Mouse (Mus musculus) lung, embryonic 15.5 days (tissue): ENCODE measurements around the gene Arl1. TPM values are rescaled to one million over a fixed set of nuclear protein-coding genes. Genes with fewer than 3 reads are reported as not detected.
"Not testable (repeated sequence)": the region's sequence is repeated elsewhere in the genome, so short reads cannot be mapped to it uniquely, and the experiment has no call there.

Experiments
- ATAC-seq: fragments of 200-750 bp; cut with Nextera tagmentation; 2 replicates; pipeline ENCODE4 v1.8.0; 2017; ENCODE audit warnings: moderate number of reproducible peaks, borderline replicate concordance; ENCODE audit not compliant: low FRiP score, low TSS enrichment; ENCODE audit errors: extremely low read depth
- H3K27ac ChIP-seq: fragments of 300-500 bp; sonication (generic); 2 replicates; pipeline ENCODE4 v1.5.1; 2015; ENCODE audit warnings: moderate library complexity, mild to moderate bottlenecking, inconsistent platforms
- H3K27me3 ChIP-seq: fragments of 300-500 bp; sonication (generic); 2 replicates; pipeline ENCODE4 v1.6.1; 2015; ENCODE audit warnings: inconsistent platforms
- H3K36me3 ChIP-seq: fragments of 300-500 bp; sonication (generic); 2 replicates; pipeline ENCODE4 v1.6.1; 2015; ENCODE audit warnings: inconsistent platforms
- H3K4me1 ChIP-seq: fragments of 300-500 bp; sonication (generic); 2 replicates; pipeline ENCODE4 v1.6.1; 2015; ENCODE audit warnings: inconsistent platforms
- H3K4me2 ChIP-seq: fragments of 300-500 bp; sonication (generic); 2 replicates; pipeline ENCODE4 v1.6.1; 2015; ENCODE audit warnings: inconsistent platforms, mild to moderate bottlenecking, moderate library complexity
- H3K4me3 ChIP-seq: fragments of 300-500 bp; sonication (generic); 2 replicates; pipeline ENCODE4 v1.5.1; 2015; ENCODE audit warnings: mild to moderate bottlenecking, inconsistent platforms
- H3K9ac ChIP-seq: fragments of 300-500 bp; sonication (generic); 2 replicates; pipeline ENCODE4 v1.6.1; 2015; ENCODE audit warnings: inconsistent platforms
- H3K9me3 ChIP-seq: fragments of 300-500 bp; sonication (generic); 2 replicates; pipeline ENCODE4 v1.6.1; 2016; ENCODE audit warnings: inconsistent platforms
- WGBS: fragments of 180-500 bp; shearing (Covaris S2); methylation state at CpG from one replicate; pipeline ENCODE4 v1.1.7; 2015; 5-methylcytosine and 5-hydroxymethylcytosine counted together
- polyA plus RNA-seq: library from polyadenylated mRNA; unstranded; fragments of >200 nt; fragmentation: Nextera tagmentation; extraction: Ambion mirVana; gene quantifications from 2 replicates; pipeline ENCODE4 v1.2.1, GENCODE M21; 2015

Arl1 gene
- polyA plus RNA-seq, 1 experiment from 2014 or later = 207 TPM

DNA sequence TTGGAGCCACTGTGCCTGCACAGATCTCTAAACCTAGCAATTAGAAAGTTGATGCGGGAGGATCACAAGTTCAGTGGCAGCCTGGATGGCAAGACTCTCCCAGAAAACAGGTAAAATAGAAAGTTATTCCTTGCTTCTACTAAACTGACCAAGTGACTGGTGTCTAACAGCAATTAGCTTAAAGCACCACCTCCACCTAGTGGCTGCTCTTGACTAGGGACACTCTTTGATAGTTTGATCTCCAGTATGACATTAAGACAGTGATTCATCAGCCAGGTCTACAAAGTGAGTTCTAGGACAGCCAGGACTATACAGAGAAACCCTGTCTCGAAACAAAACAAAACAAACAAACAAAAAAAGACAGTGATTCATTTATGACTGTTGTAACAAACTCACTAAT is 5.3 kb upstream of the Arl1 start:
- 44% methylated on average over 2 of the region's 2 CpGs for WGBS
- no peak for ATAC-seq

DNA sequence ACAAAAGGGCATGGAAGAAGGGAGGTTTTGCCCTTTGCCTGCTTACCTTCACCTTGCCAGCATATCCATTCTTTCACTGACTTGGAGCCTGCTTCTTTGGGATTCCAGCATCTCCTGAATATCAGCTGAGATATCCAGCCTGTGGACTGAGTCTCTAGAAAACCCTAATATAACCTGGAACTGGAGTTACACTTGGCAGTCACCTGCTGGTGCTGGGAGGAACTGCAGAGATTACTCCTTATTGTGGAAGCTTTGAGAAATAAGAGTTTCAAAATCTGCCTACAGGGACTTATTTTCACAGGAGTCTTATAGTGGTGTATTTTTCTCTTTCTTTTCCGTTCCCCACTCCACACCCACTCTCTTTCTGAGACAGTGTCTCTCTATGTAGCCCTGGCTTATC is 3.5 kb upstream of the Arl1 start:
- no peak overlapping the region for H3K9ac ChIP-seq
- ATAC-seq = no peak
- WGBS = 44% methylated on average over 1 of the region's 1 CpGs
- no peak overlapping the region for H3K27ac ChIP-seq
- no peaks in the 10 kb centered on the region for H3K9me3 ChIP-seq
- H3K4me1 ChIP-seq = peaks cover 5% of the 10 kb centered on the region
- no peaks in the 10 kb centered on the region for H3K36me3 ChIP-seq
- no peak overlapping the region for H3K4me2 ChIP-seq
- no peak overlapping the region for H3K4me3 ChIP-seq
- no peaks in the 10 kb centered on the region for H3K27me3 ChIP-seq

More for the DNA sequence above, 5.3 kb upstream of the Arl1 start:
- H3K36me3 ChIP-seq = no peaks in the 10 kb centered on the region
- no peaks in the 10 kb centered on the region for H3K9me3 ChIP-seq
- peaks cover 3% of the 10 kb centered on the region for H3K4me1 ChIP-seq
- H3K4me2 ChIP-seq = no peak overlapping the region
- H3K9ac ChIP-seq = no peak overlapping the region
- no peaks in the 10 kb centered on the region for H3K27me3 ChIP-seq
- no peak overlapping the region for H3K4me3 ChIP-seq
- no peak overlapping the region for H3K27ac ChIP-seq

DNA sequence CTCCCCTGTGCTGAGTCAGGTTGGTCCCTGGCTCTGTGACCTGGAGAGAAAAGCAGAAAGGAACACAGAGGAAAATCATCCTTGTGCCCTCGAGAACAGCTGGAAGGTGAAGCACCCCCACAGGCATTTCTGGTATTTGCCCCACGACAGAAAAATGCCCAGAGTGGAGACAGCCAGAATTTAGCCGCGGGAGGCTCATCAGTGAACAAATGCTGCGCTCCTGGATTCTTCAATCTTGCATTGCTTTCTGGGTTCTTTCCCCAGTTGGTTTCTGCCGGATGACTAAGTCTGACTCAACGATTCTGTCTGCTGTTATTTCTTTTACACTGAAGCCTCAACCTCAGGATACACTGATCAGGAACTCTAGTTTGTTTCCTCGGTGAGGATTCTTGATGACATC is 2.5 kb upstream of the Arl1 start:
- Histone ChIP-seq H3K27ac (no peak overlapping the region), H3K36me3 (no peaks in the 10 kb centered on the region), H3K9ac (no peak overlapping the region), H3K4me1 (peaks cover 13% of the 10 kb centered on the region), H3K9me3 (no peaks in the 10 kb centered on the region), H3K27me3 (no peaks in the 10 kb centered on the region), H3K4me3 (no peak overlapping the region), H3K4me2 (no peak overlapping the region)
- ATAC-seq = no peak
- 69% methylated on average over 8 of the region's 8 CpGs for WGBS

GRCm38 (mm10) chr10:88731496-88732308 is 1.0 kb downstream of the Arl1 start:
- ATAC-seq = peak; percentile 36
- Histone ChIP-seq H3K27me3 (no peaks in the 10 kb centered on the region), H3K9me3 (no peaks in the 10 kb centered on the region), H3K4me1 (peaks cover 15% of the 10 kb centered on the region), H3K27ac (peak overlapping the region; percentile 80), H3K36me3 (peaks cover 9% of the 10 kb centered on the region), H3K4me3 (peak overlapping the region; percentile 99), H3K4me2 (peak overlapping the region; percentile 78), H3K9ac (peak overlapping the region; percentile 98)
- under 1% methylated on average over 61 of the region's 61 CpGs for WGBS

GRCm38 (mm10) chr10:88732309-88732622 is 1.6 kb downstream of the Arl1 start:
- Histone ChIP-seq H3K4me2 (peak overlapping the region; percentile 78), H3K27ac (no peak overlapping the region), H3K4me1 (peaks cover 15% of the 10 kb centered on the region), H3K36me3 (peaks cover 15% of the 10 kb centered on the region), H3K9me3 (no peaks in the 10 kb centered on the region), H3K9ac (peak overlapping the region; percentile 98), H3K4me3 (peak overlapping the region; percentile 99), H3K27me3 (no peaks in the 10 kb centered on the region)
- 8% methylated on average over 6 of the region's 6 CpGs for WGBS
- no peak for ATAC-seq

GRCm38 (mm10) chr10:88739074-88739473 is 8.4 kb downstream of the Arl1 start:
- H3K9ac ChIP-seq, H3K27ac ChIP-seq, H3K27me3 ChIP-seq, H3K9me3 ChIP-seq, H3K4me2 ChIP-seq, ATAC-seq, H3K4me3 ChIP-seq, H3K4me1 ChIP-seq: not testable (repeated sequence)
- peaks cover 56% of the 10 kb centered on the region for H3K36me3 ChIP-seq
- 95% methylated on average over 8 of the region's 8 CpGs for WGBS

GRCm38 (mm10) chr10:88739818-88740217 is 9.2 kb downstream of the Arl1 start:
- Histone ChIP-seq H3K9me3 (no peaks in the 10 kb centered on the region), H3K4me1 (no peaks in the 10 kb centered on the region), H3K4me2 (no peak overlapping the region), H3K27me3 (no peaks in the 10 kb centered on the region), H3K9ac (no peak overlapping the region), H3K4me3 (no peak overlapping the region), H3K36me3 (peaks cover 63% of the 10 kb centered on the region), H3K27ac (no peak overlapping the region)
- WGBS = 88% methylated on average over 1 of the region's 1 CpGs
- ATAC-seq = no peak

- H3K9me3 ChIP-seq = no peaks in the 10 kb centered on the region
- no peak overlapping the region for H3K4me3 ChIP-seq
- H3K36me3 ChIP-seq = peaks cover 67% of the 10 kb centered on the region
- H3K27ac ChIP-seq = no peak overlapping the region
- ATAC-seq = no peak
- no peak overlapping the region for H3K9ac ChIP-seq
- WGBS = 73% methylated on average over 5 of the region's 5 CpGs
- no peaks in the 10 kb centered on the region for H3K27me3 ChIP-seq
- H3K4me1 ChIP-seq = no peaks in the 10 kb centered on the region
- no peak overlapping the region for H3K4me2 ChIP-seq
Observed at GRCm38 (mm10) chr10:88740781-88741180, 10.1 kb downstream of the Arl1 start.

GRCm38 (mm10) chr10:88741426-88741825 is 10.8 kb downstream of the Arl1 start:
- Histone ChIP-seq H3K27ac (no peak overlapping the region), H3K27me3 (no peaks in the 10 kb centered on the region), H3K4me2 (no peak overlapping the region), H3K9ac (no peak overlapping the region), H3K9me3 (no peaks in the 10 kb centered on the region), H3K4me3 (no peak overlapping the region), H3K4me1 (no peaks in the 10 kb centered on the region), H3K36me3 (peaks cover 64% of the 10 kb centered on the region)
- no peak for ATAC-seq
- 92% methylated on average over 2 of the region's 2 CpGs for WGBS

DNA sequence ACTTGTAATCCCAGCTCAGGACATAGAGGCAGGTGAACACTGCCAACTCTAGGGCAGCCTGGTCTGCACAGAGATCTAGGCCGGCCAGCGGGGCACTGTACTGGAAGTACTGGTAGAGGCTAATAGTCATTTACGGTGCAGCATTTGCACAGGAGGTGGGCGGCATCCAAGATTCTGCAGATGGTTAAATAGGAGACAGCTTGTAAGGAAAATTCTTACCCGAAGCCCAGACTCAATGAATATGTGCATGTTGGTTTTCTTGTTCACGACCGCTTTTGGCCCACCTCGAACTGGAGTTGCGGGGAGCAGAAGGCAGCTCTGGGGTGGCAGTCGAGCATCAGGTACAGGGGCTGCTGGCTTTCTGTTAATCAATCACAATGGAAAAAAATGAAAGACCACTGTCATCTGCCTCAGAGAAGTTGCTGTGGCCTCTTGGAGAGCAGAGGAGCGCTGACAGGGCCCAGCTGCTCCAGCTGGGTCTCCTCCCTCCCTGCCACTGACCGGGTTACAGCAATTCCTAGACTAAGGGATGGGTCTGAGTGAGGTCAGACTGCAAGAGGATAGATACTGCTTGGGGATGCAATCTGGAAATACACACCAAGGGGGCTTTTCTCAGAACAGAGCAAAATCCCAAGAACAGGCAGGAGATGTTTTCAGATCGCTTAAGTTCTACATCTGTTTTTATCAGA is 31.0 kb downstream of the Arl1 start:
- WGBS = 89% methylated on average over 13 of the region's 13 CpGs
- no peak overlapping the region for H3K4me3 ChIP-seq
- no peaks in the 10 kb centered on the region for H3K27me3 ChIP-seq
- no peaks in the 10 kb centered on the region for H3K4me1 ChIP-seq
- no peak for ATAC-seq
- H3K36me3 ChIP-seq = peaks cover 66% of the 10 kb centered on the region
- H3K9me3 ChIP-seq = no peaks in the 10 kb centered on the region
- H3K27ac ChIP-seq = no peak overlapping the region
- no peak overlapping the region for H3K9ac ChIP-seq
- H3K4me2 ChIP-seq = no peak overlapping the region

GRCm38 (mm10) chr10:88765431-88766142 is 34.9 kb downstream of the Arl1 start:
- no peak overlapping the region for H3K4me3 ChIP-seq
- no peaks in the 10 kb centered on the region for H3K9me3 ChIP-seq
- H3K36me3 ChIP-seq = peaks cover 66% of the 10 kb centered on the region
- no peaks in the 10 kb centered on the region for H3K27me3 ChIP-seq
- H3K4me1 ChIP-seq = no peaks in the 10 kb centered on the region
- ATAC-seq = no peak
- H3K9ac ChIP-seq = no peak overlapping the region
- no peak overlapping the region for H3K4me2 ChIP-seq
- H3K27ac ChIP-seq = no peak overlapping the region
- 80% methylated on average over 15 of the region's 15 CpGs for WGBS

DNA sequence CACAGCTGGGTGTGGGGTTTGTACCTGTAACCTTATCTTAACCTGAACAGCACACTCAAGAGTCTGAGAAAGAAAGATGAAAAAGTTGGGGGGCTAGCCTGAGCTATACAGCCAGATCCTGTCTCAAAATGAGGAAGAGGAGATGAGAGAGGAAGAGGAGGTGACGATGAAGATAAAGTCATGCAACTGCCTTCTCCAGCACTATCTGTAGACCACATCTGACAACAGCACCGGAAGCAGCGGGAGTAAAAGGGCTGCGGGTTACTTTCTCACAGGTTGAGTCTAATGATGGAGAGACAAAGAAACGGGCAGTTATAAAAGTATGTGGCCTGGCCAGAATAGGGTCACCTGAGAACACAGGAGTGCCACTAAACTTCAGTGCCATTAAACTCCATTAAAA is 38.3 kb downstream of the Arl1 start:
- Histone ChIP-seq H3K4me2 (no peak overlapping the region), H3K4me1 (no peaks in the 10 kb centered on the region), H3K9ac (no peak overlapping the region), H3K9me3 (no peaks in the 10 kb centered on the region), H3K27ac (no peak overlapping the region), H3K27me3 (no peaks in the 10 kb centered on the region), H3K4me3 (no peak overlapping the region), H3K36me3 (peaks cover 74% of the 10 kb centered on the region)
- WGBS = 95% methylated on average over 5 of the region's 5 CpGs
- no peak for ATAC-seq
